Mouse (Mus musculus): Measurements from ENCODE around the gene Sptlc2.

Gene Sptlc2

GRCm38 (mm10) chr12:87274853-87275831 lies 113.0 kb downstream of the Sptlc2 start:
- TF ChIP-seq POU5F1 (IDR thresholded peaks at IDR 0.05; ENCODE audit: borderline replicate concordance, low read length) (no peak), CTCF (conservative IDR thresholded peaks at IDR 0.05; ENCODE audit: low read length) (no peak), NANOG (IDR thresholded peaks at IDR 0.05; ENCODE audit: borderline replicate concordance, low read length) (no peak)

GRCm38 (mm10) chr12:87267682-87268081 lies 120.5 kb downstream of the Sptlc2 start:
- peak overlapping the region; percentile 97 for H3K4me3 ChIP-seq (replicated peaks; ENCODE audit: low read length)
- peaks cover 64% of the 10 kb centered on the region for H3K36me3 ChIP-seq (ENCODE audit: insufficient read depth, low read length)
- peaks cover 64% of the 10 kb centered on the region for H3K4me1 ChIP-seq (replicated peaks; ENCODE audit: low read depth, low read length)
- TF ChIP-seq CTCF (conservative IDR thresholded peaks at IDR 0.05; ENCODE audit: low read length) (peak; percentile 53), POU5F1 (IDR thresholded peaks at IDR 0.05; ENCODE audit: borderline replicate concordance, low read length) (no peak), NANOG (IDR thresholded peaks at IDR 0.05; ENCODE audit: borderline replicate concordance, low read length) (no peak)
- H3K9me3 ChIP-seq (ENCODE audit: low read length): no peaks in the 10 kb centered on the region
- H3K27me3 ChIP-seq (ENCODE audit: insufficient read depth, low read length): no peaks in the 10 kb centered on the region

More at GRCm38 (mm10) chr12:87274853-87275831, 113.0 kb downstream of the Sptlc2 start:
- Histone ChIP-seq H3K9me3 (ENCODE audit: low read length) (no peaks in the 10 kb centered on the region), H3K36me3 (ENCODE audit: insufficient read depth, low read length) (peaks cover 75% of the 10 kb centered on the region), H3K4me3 (replicated peaks; ENCODE audit: low read length) (no peak overlapping the region; the same call in 1 of the 2 replicates), H3K27me3 (ENCODE audit: insufficient read depth, low read length) (no peaks in the 10 kb centered on the region), H3K4me1 (replicated peaks; ENCODE audit: low read depth, low read length) (peaks cover 97% of the 10 kb centered on the region)

- peak overlapping the region; percentile 97 for H3K4me3 ChIP-seq (replicated peaks; ENCODE audit: low read length)
- peaks cover 64% of the 10 kb centered on the region for H3K36me3 ChIP-seq (ENCODE audit: insufficient read depth, low read length)
- peaks cover 57% of the 10 kb centered on the region for H3K4me1 ChIP-seq (replicated peaks; ENCODE audit: low read depth, low read length)
- no peaks in the 10 kb centered on the region for H3K27me3 ChIP-seq (ENCODE audit: insufficient read depth, low read length)
- no peaks in the 10 kb centered on the region for H3K9me3 ChIP-seq (ENCODE audit: low read length)
- no peak for TF ChIP-seq POU5F1 (IDR thresholded peaks at IDR 0.05; ENCODE audit: borderline replicate concordance, low read length)
- no peak for TF ChIP-seq CTCF (conservative IDR thresholded peaks at IDR 0.05; ENCODE audit: low read length)
- TF ChIP-seq NANOG (IDR thresholded peaks at IDR 0.05; ENCODE audit: borderline replicate concordance, low read length): no peak
These were observed 121.1 kb downstream of the Sptlc2 start for GRCm38 (mm10) chr12:87266827-87267603.

- Histone ChIP-seq H3K4me3 (replicated peaks; ENCODE audit: low read length) (peak within 1 kb of the TSS; percentile 97), H3K27me3 (ENCODE audit: insufficient read depth, low read length) (no peaks in the 10 kb centered on the region), H3K36me3 (ENCODE audit: insufficient read depth, low read length) (peaks cover 64% of the 10 kb centered on the region), H3K4me1 (replicated peaks; ENCODE audit: low read depth, low read length) (peaks cover 50% of the 10 kb centered on the region), H3K9me3 (ENCODE audit: low read length) (no peaks in the 10 kb centered on the region)
- TF ChIP-seq NANOG (IDR thresholded peaks at IDR 0.05; ENCODE audit: borderline replicate concordance, low read length) (no peak), CTCF (conservative IDR thresholded peaks at IDR 0.05; ENCODE audit: low read length) (no peak), POU5F1 (IDR thresholded peaks at IDR 0.05; ENCODE audit: borderline replicate concordance, low read length) (no peak)
These were observed 121.9 kb downstream of the Sptlc2 start, which contains the start of the genes Vipas39 and Ahsa1 for GRCm38 (mm10) chr12:87266108-87266826. Gene Vipas39, minus strand, starts transcription at chr12:87266256. Gene Ahsa1, plus strand, starts transcription at chr12:87266479.

- no peak for TF ChIP-seq NANOG (IDR thresholded peaks at IDR 0.05; ENCODE audit: borderline replicate concordance, low read length)
- no peak for TF ChIP-seq POU5F1 (IDR thresholded peaks at IDR 0.05; ENCODE audit: borderline replicate concordance, low read length)
- no peak for TF ChIP-seq CTCF (conservative IDR thresholded peaks at IDR 0.05; ENCODE audit: low read length)
- Histone ChIP-seq H3K27me3 (ENCODE audit: insufficient read depth, low read length) (no peaks in the 10 kb centered on the region), H3K4me3 (replicated peaks; ENCODE audit: low read length) (peak overlapping the region; percentile 97), H3K9me3 (ENCODE audit: low read length) (no peaks in the 10 kb centered on the region), H3K4me1 (replicated peaks; ENCODE audit: low read depth, low read length) (peaks cover 42% of the 10 kb centered on the region), H3K36me3 (ENCODE audit: insufficient read depth, low read length) (peaks cover 64% of the 10 kb centered on the region)
These were observed 122.7 kb downstream of the Sptlc2 start for GRCm38 (mm10) chr12:87265444-87265843.

GRCm38 (mm10) chr12:87260562-87260961 lies 127.6 kb downstream of the Sptlc2 start:
- Histone ChIP-seq H3K4me1 (replicated peaks; ENCODE audit: low read depth, low read length) (peaks cover 17% of the 10 kb centered on the region), H3K27me3 (ENCODE audit: insufficient read depth, low read length) (no peaks in the 10 kb centered on the region), H3K36me3 (ENCODE audit: insufficient read depth, low read length) (peaks cover 80% of the 10 kb centered on the region), H3K4me3 (replicated peaks; ENCODE audit: low read length) (no peak overlapping the region), H3K9me3 (ENCODE audit: low read length) (no peaks in the 10 kb centered on the region)
- TF ChIP-seq CTCF (conservative IDR thresholded peaks at IDR 0.05; ENCODE audit: low read length) (no peak), POU5F1 (IDR thresholded peaks at IDR 0.05; ENCODE audit: borderline replicate concordance, low read length) (no peak), NANOG (IDR thresholded peaks at IDR 0.05; ENCODE audit: borderline replicate concordance, low read length) (no peak)

GRCm38 (mm10) chr12:87256629-87257028 lies 131.5 kb downstream of the Sptlc2 start:
- H3K36me3 ChIP-seq (ENCODE audit: insufficient read depth, low read length): peaks cover 90% of the 10 kb centered on the region
- no peaks in the 10 kb centered on the region for H3K27me3 ChIP-seq (ENCODE audit: insufficient read depth, low read length)
- no peak overlapping the region for H3K4me3 ChIP-seq (replicated peaks; ENCODE audit: low read length)
- H3K4me1 ChIP-seq (replicated peaks; ENCODE audit: low read depth, low read length): peaks cover 8% of the 10 kb centered on the region; the same call in 1 of the 2 replicates
- TF ChIP-seq NANOG (IDR thresholded peaks at IDR 0.05; ENCODE audit: borderline replicate concordance, low read length): no peak
- no peak for TF ChIP-seq POU5F1 (IDR thresholded peaks at IDR 0.05; ENCODE audit: borderline replicate concordance, low read length)
- no peak for TF ChIP-seq CTCF (conservative IDR thresholded peaks at IDR 0.05; ENCODE audit: low read length)
- H3K9me3 ChIP-seq (ENCODE audit: low read length): no peaks in the 10 kb centered on the region

All from E14TG2a.4 (cell line).